Mouse (Mus musculus) kidney, postnatal 4 days (tissue): ENCODE measurements around the gene Abca7.
"Not testable (repeated sequence)": the region's sequence is repeated elsewhere in the genome, so short reads cannot be mapped to it uniquely, and the experiment has no call there.

Experiments used
- DNase-seq, 2 experiments: peaks; one replicate each; pipeline ENCODE4 v3.0.0; 2021; ENCODE audit warnings: mixed read lengths in 2 of 2

The Abca7 gene

GRCm38 (mm10) chr10:80050885-80051617 is 54.8 kb downstream of the Abca7 start:
- DNase-seq: peak in 1 of 2 experiments; percentile 46

GRCm38 (mm10) chr10:80051618-80052373 is 55.5 kb downstream of the Abca7 start:
- DNase-seq: peak; percentile 70 to 83

- DNase-seq: no peak
Observed at GRCm38 (mm10) chr10:80052374-80052764, 56.1 kb downstream of the Abca7 start.

GRCm38 (mm10) chr10:80053259-80053780 is 57.0 kb downstream of the Abca7 start:
- DNase-seq: peak; percentile 100

- DNase-seq: peak; percentile 80 to 89
Observed at GRCm38 (mm10) chr10:80053831-80054815, 57.8 kb downstream of the Abca7 start.

GRCm38 (mm10) chr10:80054911-80055310 is 58.6 kb downstream of the Abca7 start:
- DNase-seq: not testable (repeated sequence)

GRCm38 (mm10) chr10:80055364-80055763 is 59.1 kb downstream of the Abca7 start:
- no peak for DNase-seq

GRCm38 (mm10) chr10:80055891-80056290 is 59.6 kb downstream of the Abca7 start:
- DNase-seq: no peak

- no peak for DNase-seq
Observed at GRCm38 (mm10) chr10:80056506-80056905, 60.2 kb downstream of the Abca7 start.

GRCm38 (mm10) chr10:80056976-80057682 is 60.8 kb downstream of the Abca7 start:
- no peak for DNase-seq

GRCm38 (mm10) chr10:80057683-80058326 is 61.5 kb downstream of the Abca7 start:
- DNase-seq: peak; percentile 34 to 39

GRCm38 (mm10) chr10:80063104-80063503 is 66.8 kb downstream of the Abca7 start:
- no peak for DNase-seq

GRCm38 (mm10) chr10:80063877-80064650 is 67.8 kb downstream of the Abca7 start:
- DNase-seq: peak in 1 of 2 experiments; percentile 51
